Mouse (Mus musculus) adrenal gland, adult 18-20 months (tissue): Measurements from ENCODE around the gene Lgals9. TPM values are rescaled to one million over a fixed set of nuclear protein-coding genes. Genes with fewer than 3 reads are reported as not detected.

ENCODE experiments used
- DNase-seq, 2 experiments: peaks; one replicate each; pipeline ENCODE4 v3.0.0; 2021 to 2022; ENCODE audit warnings: low spot score in 2 of 2
- total RNA-seq, 2 experiments: library from RNA; stranded (reverse); gene quantifications; 1 replicate in 1 of 2; 2 replicates in 1 of 2; pipeline ENCODE4 v1.2.3; 2021

Lgals9 gene
- total RNA-seq, 2 experiments from 2014 or later: 20.9 to 23.1 TPM

DNA sequence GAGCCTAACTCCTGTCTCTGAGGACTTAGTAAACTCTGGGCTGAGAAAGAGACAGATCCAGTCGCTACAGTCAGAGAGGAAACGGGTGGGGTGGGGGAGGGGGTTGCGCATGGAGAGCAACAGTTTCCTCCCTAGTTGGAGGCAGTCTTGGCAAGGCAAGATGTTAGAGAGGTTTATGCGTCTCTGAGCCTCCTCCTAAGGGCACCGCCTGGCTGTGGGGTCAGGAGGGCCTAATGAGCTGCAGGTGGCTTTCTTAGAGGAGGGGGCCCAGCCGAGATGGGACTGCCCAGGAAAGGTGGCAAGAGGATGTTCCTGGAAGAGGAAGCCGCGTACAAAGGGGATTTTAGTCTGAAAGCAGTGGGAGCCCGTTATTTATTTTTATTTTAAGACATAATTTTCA, 60.6 kb downstream of the Lgals9 start:
- DNase-seq: no peak

DNA sequence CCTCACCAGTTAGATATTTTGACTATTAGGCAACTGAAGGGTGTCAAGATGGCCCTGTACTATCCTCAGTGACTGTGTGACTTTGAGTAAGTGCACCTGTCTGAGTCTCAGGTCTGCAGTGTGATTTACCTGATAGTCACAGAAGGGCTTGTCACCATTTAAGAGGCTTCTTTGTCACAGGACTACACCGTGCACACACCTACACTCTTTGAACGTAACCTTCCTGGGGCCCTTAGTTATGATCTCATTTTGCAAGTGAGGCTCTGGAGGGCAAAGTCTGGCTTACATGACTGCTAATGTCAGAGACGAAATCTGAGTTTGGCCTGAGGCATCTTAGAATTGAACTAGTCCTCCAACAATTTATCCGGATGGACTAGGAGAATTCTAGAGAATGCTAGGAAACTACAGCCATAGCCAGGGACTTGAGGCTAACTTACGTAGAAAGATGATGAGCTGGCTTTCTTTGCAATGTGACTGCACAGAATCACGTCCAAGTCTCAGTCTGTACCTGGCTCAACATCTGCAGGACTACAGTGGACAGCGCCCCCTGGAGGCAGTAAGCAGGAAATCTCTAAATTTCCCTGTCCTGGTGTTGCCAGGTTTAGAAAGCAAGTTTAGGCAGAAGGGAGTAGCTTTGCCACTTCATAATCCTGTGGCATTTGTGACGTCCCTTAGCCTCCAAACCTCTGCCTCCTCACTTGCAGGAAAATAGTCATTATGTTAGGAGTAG, 61.9 kb downstream of the Lgals9 start:
- peak; percentile 47 to 57 for DNase-seq

DNA sequence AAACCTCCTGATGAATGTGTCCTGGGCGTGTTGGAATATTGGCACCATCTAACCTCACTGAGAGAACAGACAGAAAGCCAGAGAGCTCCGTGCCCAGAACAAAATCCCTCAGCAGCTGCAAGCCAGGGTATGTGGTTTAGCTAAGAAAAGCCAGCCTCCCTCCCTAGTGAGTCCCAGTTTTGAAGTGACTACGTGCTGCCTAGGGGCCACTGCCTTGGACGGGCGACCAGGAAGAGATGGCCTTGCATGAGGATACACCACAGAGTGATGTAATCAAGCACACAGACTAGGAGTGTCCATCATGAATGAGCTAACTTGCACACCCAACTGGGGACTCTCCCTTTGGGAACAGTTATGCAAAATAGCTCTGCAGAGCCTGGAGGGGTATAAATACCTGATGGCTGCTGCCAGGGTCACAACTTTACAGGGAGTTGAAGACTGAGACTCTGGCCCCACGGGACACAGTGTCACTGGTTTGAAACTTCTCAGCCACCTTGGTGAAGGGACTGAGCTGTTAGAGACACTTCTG, 64.3 kb downstream of the Lgals9 start, which contains the start of gene Nos2:
Gene Nos2 (plus strand): TSS at position 377 of the 529 bp plus-strand sequence.
- DNase-seq: no peak

DNA sequence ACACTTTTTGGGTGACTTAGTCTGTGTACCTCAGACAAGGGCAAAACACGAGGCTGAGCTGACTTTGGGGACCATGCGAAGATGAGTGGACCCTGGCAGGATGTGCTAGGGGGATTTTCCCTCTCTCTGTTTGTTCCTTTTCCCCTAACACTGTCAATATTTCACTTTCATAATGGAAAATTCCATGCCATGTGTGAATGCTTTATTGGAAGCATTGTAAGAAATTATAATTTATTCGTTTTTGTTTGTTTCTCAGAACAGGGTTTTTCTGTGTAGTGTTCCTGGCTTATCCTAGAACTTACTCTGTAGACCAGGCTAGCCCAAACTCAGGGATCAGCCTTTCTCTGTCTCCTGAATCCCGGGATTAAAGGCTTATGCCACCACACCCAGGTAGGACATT, 65.0 kb downstream of the Lgals9 start:
- DNase-seq: no peak

DNA sequence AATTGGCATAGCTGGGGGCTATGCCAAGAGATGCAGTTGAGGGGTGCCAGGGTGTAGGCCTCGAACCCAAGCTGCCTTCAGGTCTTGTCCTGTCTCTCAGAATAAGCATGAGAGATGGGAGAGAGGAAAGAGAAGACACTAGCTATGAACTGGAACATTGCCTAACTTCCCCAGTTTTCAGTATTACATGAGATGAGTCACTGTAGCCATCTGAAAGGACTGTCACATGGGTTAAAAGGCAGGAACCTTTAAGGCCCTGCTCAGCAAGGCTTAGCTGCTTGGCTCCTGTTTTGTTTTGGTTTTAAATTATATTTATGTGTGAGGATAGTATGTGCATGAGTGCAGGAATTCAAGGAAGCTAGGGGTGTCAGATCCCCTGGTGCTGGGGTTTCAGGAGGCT, 68.3 kb downstream of the Lgals9 start:
- no peak for DNase-seq

DNA sequence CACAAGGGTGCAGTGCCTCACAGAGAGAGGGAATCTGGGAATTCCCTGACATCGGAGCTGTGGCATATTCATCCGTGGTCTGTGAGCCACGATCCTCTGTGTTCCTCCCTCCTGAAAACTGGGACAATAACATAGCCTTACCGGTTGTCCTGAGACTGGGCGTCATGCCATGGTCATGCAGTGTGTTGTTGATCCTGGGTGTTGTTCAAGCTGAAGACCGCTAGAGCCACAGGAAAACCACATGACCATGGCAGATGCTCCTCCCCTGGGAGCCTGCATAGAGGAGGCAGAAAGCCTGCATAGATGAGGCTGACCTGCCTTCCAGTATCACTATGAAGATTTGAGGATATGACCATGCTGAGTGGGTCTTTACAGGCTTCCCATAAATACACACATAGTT, 69.3 kb downstream of the Lgals9 start:
- DNase-seq: no peak

Other genes starting within 250 kb of the Lgals9 start
- 10 to 100 TPM; 35.8 to 45.9 TPM for gene Ccnq, start 233.2 kb downstream of the Lgals9 start, total RNA-seq
- gene Lyrm9, start 158.4 kb downstream of the Lgals9 start, total RNA-seq: 10 to 100 TPM; 26.4 to 36.8 TPM
- gene Nos2, start 64.2 kb downstream of the Lgals9 start, total RNA-seq: 1 to 10 TPM in 1 of 2 experiments, under 1 TPM in 1; 0.30 to 1.7 TPM
- 1 to 10 TPM; 6.7 to 7.4 TPM for gene Ksr1, start 161.5 kb upstream of the Lgals9 start, total RNA-seq